Mouse (Mus musculus) G1E (cell line): ENCODE measurements around the gene Strbp.

Experiments used
- CTCF ChIP-seq: IDR thresholded peaks from 2 replicates; pipeline ENCODE4 v1.5.1; 2012; ENCODE audit warnings: low read depth, low read length, inconsistent platforms, mixed read lengths
- GATA1 ChIP-seq: IDR thresholded peaks from 2 replicates; pipeline ENCODE4 v1.6.1; 2012; ENCODE audit warnings: borderline replicate concordance, low read length, inconsistent platforms, mixed read lengths
- GATA2 ChIP-seq: IDR thresholded peaks from 2 replicates; pipeline ENCODE4 v1.6.1; 2012; ENCODE audit warnings: low read depth, low read length, inconsistent platforms, borderline replicate concordance
- POLR2AphosphoS5 ChIP-seq: IDR thresholded peaks from 2 replicates; pipeline ENCODE4 v1.6.1; 2012; ENCODE audit warnings: low read depth, low read length, inconsistent platforms; ENCODE audit not compliant: insufficient replicate concordance
- TAL1 ChIP-seq: conservative IDR thresholded peaks from 2 replicates; pipeline ENCODE4 v1.6.1; 2012; ENCODE audit warnings: low read depth, low read length, inconsistent platforms, mixed read lengths

- TF ChIP-seq CTCF (no peak), GATA1 (no peak), TAL1 (no peak), GATA2 (no peak), POLR2AphosphoS5 (no peak)
Observed at GRCm38 (mm10) chr2:37689064-37689615, 14.5 kb downstream of the Strbp start.
